Mouse (Mus musculus): Measurements from ENCODE around the gene Pitx1. TPM values are rescaled to one million over a fixed set of nuclear protein-coding genes. Genes with fewer than 3 reads are reported as not detected.

The Pitx1 gene
- 0.70 TPM in 1 of 2 replicates, not detected in the other for polyA plus RNA-seq (2015; fragmentation: Nextera tagmentation; extraction: Ambion mirVana)

DNA sequence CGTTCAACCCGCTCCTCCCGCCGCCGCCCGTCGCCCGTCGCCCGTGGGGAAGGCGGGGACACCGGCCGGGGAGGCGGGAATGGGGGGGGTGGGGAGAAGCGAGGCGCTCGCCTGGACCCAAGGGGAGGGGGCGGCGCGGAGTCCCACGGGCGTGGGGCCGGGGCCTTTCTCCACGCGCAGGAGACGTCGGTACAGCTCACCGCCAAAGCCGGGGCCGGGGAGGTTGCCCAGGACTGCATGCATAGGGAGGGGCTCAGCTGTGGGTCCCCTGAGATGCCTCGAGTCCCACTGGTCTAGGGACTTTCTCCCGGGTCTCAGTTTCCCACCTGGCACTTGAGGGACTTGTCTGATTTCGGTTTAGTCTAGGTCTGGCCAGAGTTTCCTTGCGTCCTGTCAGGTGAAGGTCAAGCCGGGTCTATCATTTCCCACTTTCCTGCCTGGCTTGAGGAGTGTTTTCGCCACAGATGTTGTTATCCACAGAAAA, at the start of gene Pitx1:
Gene Pitx1, minus strand, starts transcription at position 51 of the 484 bp plus-strand sequence.
- DNase-seq (ENCODE audit: low spot score), result no peak

DNA sequence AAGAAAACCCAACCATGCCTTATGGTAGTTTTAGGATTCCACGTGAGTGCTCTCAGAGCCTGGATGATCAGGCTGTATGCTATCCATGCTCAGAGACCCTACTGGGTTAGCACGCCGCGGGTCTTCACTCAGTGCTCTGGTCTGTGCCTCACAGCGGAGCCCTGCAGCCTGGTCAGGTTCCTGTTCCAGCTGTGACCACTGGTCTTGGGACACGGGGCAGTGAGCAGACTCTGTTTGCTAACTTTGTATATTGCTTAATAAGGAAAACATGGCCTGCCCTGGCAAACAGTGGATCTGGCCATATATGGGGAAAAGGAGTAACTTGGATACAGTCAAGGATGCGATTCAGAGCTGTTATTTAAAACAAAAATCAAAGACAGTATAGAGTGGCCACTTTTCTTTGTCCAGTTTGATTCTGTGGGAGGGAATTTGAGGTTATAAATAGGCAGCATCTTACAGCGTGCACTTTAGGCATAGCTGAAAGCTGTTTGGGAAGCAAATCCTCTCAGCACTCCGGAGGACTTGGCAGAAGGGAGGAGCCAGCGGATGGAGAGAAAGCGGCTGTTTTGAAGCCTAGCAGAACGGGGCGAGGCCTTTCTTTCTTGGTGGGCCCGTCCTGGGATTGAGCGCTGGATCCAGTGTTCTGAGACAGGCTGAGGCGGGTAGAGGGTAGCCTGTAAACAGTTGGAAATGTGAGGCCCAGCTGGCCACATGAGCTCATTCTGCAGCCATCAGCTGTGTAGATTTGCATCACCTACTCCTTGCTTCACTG, 45.6 kb upstream of the Pitx1 start:
- no peak for DNase-seq (ENCODE audit: low spot score)

DNA sequence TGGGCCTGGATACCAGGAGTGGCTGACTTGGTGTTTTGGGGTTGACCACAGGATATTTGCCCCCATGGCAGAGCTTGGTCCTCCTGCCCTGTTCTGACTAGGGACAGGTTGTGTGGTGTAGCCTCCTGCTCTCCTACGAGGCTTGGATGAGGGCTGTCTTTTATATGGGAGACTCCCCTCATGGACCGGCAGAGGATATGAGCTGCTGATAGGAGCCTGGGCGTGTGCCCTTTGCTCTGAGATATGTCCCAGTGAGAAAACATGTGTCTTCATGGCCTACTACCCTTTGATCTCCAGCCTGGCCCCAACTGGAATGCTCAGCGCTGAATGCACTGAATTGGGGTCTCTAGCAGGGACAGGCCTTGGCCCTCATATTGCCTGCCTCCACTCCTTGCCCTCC, 42.4 kb upstream of the Pitx1 start:
- no peak for DNase-seq (ENCODE audit: low spot score)

DNA sequence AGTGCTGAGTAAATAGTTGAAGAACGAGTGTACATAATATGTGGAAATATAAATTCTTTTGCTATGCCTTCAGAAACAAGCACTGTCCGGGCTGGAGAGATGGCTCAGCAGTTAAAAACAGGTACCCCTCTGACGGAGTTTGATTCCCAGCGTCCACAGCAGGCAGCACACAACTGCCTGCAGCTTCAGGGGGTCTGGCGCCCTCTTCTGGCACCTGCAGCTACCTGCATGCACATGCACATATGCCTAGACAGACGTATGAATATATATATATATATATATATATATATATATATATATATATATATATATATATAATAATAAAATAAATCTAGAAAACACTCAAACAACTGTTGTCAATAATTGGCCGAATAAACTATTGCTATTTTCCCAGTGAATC, 35.4 kb upstream of the Pitx1 start:
- no peak for DNase-seq (ENCODE audit: low spot score)

DNA sequence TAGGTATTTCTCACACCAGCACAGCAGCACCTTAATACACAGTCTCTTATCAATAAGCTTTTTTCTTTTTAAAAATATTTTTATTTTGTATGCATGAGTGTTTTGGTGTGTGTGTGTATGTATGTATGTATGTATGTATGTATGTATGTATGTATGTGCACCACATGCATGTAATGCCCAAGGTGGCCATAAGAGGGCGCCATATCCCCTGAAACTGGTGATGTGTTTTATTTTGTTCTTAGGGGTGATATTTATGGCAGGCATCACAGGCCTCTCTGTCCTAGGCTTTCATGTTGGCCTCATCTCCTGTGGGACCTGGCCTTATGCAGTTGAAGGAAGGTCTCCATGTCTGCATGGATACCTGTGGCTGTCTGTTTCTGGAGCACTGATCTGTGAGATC, 34.0 kb upstream of the Pitx1 start:
- no peak for DNase-seq (ENCODE audit: low spot score)

DNA sequence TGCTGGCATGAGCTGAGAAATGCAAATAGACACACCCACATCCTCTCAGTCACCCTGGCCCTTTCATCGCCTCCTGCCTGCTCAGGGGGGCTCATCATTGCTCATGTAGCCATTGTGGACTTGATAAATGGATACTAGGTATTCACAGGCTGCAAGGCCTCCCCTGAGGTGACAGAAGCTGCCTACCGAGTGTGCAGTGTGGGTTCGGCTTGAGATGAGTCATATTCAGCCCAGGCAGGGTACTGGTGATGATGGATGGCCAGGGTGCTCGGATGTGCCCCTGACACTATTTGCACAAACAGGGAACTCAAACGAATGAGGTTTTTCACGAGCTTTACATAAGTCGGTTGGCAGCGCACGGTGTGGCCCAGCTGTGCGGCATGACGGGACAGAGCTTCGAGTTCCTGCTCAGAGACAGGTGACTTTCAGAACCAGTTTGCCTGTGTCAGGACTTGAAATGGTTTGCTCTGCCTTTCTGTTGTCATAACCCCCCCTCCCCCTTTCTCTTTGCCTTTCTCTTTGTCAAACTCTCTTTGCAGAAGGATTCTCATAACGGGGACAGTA, 31.6 kb upstream of the Pitx1 start:
- no peak for DNase-seq (ENCODE audit: low spot score)

DNA sequence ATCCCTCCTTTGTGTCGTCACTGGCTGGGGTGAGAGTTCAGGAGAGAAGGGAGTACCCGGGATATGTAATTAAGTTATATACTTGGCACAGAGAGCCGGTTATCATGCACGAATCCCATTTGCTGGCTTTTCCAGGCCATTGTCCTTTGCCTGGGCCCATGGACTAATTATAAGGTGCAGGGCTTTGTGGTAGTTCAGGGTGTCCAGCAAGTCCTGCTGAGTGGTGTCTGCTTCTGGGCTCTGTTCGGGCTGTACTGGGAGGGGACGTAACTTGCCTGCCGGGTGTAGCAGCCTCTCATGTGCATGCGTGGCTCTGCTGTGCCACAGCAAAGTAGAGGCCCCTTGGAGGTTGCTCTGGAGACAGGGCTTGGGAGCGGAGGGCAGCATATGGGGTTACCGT, 24.5 kb upstream of the Pitx1 start:
- DNase-seq (ENCODE audit: low spot score), result no peak

DNA sequence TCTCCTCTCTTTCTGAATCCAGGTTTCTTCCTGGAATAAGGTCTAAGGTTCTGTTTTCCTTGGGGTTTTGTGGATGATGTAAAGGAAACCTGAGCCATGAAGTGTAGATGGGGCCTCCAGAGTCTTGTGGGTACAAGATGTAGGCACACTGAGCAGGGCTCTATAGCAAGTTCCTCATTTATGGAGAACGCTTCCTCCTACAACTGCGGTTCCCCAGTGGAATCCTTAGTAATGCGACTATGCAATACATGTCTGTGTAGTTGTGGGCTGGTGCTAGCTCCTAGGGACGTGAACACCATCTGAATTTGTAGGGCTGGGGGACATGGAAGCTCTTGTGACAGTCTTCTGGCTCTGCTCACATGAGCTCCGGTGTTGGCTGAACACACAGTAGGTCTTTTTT, 22.5 kb upstream of the Pitx1 start:
- no peak for DNase-seq (ENCODE audit: low spot score)

DNA sequence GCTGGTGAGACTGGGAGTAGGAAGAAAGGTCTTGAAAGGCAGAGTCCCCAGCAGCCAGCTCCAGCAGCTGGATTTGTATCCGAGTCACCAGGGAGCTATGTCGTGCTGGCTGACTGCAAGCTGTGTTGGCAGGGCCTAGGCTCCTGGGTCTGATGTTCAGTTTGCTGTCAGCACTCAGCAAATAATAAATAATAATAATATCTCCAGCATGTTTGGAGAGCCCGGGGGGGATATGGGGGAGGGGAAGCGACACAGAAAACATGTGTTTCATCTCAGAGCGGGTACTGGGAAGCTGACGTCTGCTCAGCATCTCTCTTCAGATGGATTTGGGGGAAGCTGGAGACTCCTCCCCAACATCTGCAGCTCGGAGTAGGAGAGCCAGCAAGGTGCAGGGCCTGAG, 19.8 kb upstream of the Pitx1 start:
- no peak for DNase-seq (ENCODE audit: low spot score)

DNA sequence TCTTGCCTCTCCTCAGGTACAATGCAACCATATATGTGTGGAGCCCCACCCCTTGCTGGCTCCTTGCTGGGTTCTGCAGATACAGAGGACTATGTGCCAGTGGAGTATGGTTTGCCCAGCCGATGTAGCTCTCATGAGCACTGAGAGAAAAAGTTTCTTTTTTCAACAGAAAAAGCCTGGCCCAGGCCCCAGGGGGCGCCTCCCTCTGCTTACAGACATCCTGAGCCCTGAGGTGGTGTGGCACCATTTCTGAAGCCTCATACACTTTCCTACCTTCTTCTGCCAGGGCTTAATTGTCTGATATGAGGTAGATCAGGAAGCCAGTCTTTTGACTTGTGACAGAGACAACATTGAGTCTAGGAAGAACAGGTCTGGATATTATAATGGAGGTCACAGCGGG, 16.2 kb upstream of the Pitx1 start:
- no peak for DNase-seq (ENCODE audit: low spot score)

DNA sequence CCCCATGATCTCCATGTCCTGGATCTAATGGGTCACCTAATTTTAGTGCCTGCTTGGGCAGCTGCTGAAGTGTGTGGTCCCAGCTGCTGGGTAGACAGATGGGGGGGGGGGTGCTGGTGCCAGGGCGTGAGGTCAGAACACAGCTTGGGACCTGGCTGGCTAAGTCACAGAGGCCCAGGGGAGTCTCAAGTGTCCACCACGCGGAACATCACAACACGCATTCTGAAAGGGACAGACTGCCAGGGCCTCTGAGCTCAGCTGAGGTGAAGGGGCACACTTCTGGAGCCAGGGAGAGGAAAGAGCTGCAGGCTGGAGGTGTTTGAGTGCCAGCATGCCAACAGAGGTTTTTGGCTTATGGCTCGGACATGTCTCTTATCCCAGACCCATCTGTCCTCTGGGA, 14.7 kb upstream of the Pitx1 start:
- DNase-seq (ENCODE audit: low spot score), result no peak

DNA sequence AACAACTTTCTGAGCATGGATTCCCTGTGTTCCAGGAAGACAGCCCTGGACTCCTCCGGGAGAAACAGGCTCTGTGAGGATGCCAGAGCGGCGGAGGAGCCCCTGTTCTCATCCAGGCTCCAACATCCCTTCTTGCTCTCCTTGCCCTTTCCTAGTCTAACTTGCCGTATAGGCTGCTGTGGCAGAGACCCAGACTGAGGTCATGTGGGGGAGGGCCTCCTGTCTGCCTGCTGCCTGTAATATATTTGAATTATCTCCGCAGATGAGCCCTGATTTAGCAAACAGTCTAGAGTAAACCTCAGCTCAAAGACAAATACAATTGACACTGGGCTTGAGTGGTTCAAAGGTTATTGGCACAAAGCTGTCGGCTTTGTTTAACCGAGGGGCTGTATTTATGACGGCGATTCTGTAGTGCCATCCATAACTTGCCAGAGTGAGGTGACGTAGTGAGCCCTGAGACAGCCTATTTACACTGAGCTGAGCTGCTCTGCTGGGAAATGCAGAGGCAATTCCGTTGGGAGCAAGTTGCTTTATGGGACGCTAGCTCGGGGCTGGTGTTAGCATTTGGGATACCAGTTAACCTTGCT, 12.7 kb upstream of the Pitx1 start:
- no peak for DNase-seq (ENCODE audit: low spot score)

DNA sequence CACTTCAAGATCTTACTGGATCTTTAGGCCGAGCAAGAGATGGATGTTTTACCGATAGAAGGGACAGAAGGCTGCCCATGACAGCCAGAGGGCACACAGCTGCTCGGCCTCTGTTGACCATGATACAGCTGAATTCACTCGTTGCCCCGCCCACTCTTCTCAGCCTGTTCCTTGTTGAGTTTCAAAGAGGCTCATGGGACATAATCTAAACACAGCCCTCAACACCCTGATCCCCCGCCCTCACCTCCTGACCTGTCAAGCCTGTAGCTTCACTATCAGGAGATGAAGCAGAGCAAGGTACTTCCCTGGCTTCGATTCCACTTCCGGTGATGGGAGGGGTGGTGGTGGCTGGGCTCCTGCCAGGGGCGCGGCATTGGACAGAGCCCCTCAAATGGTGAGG, 11.8 kb upstream of the Pitx1 start:
- DNase-seq (ENCODE audit: low spot score), result no peak

DNA sequence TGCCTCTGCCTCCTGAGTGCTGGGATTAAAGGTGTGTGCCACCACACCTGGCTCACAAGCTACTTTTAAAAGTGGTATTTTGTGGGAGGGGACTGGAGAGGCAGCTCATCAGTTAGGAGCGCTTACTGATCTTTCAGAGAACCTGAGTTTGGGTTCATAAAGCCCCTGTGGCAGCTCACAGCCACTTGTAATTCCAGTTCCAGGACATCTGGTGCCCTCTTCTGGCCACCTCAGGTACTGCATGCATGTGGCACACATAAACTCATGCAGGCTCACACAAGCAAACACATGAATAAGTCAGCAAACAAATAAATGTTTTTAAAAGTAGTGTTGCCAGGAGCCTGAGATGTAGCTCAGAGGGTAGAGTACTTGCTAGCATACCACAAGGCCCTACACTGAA, 7.7 kb upstream of the Pitx1 start:
- no peak for DNase-seq (ENCODE audit: low spot score)

DNA sequence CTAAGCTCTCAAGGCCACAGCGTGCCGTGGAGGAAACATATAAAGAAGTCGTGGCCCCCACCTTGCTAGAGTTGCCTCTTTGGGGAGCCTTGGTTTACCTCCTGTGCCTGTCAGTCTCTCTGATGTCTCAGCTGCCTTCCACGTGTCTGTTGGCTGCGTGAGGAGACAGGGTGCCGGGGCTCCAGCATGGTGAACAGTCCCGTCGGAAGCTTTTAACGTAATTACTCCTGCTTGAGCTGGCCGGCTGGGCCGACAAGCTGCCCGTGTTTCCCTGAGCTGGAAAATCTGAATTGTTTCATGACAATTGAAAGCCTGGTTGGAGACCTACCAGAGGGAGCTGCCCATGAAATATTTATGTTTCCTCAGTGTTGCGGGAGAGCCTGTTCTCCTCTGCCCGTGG, 4.2 kb upstream of the Pitx1 start:
- DNase-seq (ENCODE audit: low spot score), result no peak

DNA sequence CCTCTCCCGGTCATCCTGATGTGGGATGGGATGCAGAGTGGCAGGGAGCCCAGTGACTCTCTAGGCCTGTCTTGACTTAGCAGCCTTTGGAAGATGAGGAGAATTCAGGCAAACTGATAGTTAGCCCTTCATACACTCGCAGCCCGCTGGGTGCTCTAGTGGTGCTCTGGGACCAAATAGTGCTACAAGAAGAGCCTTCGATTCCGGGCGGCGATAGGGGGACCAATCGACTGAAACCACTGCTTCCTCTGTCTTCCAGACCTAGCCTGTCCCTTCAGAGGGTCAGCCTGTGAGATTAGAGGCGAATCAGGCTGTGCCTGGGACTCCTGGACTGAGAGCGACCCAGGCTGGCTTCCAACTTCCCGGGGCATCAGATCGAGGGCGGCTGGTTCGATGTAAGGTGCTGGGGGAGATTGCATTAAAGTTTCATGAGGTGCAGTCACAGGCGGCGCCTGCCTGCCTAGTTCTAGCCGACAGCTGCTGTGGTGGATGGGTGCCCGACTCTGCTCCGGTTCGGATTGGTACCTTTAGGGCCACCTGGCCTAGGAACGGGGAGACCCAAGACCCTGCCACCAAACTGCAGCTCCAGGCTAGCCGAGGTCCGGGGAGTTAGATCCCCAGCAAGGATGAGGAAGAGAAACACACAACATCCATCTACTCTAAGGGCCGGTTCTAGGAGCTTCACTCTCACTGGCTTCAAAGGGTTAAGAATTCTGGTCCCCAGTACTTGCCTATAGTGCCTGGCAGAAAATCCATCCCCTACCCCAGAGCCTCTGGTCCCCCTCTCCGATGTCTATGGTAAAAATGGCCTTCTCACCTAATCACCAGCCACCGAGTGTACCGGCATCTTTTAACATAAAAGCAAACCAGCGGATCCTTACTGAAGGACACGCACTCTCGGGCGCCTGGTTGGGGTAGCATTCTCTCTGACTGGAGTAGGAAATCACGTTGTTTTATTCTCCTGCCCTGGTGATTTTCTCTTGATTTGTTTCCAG, 1.1 kb upstream of the Pitx1 start:
- DNase-seq (ENCODE audit: low spot score), result no peak

DNA sequence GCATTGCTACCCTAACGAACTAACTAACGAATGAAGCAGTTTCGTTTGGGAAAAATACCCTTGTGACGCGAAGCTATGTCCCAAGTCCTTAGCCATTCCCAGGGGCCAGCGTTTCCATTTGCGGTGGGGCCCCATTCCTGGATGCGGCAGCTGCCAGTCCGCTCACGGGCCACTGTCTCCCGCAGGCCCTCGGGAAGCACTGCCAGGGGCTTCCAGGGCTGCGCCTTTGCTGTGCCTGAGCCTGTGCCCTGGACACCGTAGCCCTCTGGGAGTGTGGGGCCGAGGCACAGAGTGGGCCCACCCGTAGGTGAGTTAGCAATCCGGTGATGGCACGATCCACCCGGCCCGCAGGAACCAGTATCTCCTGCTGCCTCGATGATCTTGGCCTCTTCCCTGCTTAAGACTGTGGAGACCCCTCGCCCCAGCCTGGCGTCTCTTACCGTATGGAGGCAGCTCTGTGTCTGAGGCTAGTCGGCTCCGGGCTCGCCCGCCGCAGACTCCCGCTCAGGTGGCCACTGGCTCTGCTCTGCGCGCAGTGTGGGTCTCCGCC, 369 bp downstream of the Pitx1 start:
- DNase-seq (ENCODE audit: low spot score), result no peak

DNA sequence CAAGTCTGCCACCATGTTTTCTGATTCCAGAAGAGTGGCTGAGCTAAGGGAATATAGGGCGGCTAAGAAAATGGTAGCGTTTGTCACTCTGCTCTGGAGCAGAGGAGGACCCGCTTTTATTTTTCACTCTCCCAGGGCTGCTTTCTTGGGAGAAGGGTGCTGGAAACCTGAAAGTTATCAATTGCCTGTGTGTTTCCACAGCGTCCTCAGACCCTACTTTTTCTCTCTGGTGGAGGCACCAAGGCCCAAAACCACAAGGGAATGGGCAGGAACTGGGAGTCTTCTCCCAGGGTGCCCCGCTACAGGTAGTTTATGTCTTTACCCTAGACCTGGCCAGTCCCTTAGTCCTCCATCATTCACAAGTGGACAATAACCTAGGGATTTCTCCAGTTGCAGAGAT, 1.3 kb downstream of the Pitx1 start:
- DNase-seq (ENCODE audit: low spot score), result no peak

DNA sequence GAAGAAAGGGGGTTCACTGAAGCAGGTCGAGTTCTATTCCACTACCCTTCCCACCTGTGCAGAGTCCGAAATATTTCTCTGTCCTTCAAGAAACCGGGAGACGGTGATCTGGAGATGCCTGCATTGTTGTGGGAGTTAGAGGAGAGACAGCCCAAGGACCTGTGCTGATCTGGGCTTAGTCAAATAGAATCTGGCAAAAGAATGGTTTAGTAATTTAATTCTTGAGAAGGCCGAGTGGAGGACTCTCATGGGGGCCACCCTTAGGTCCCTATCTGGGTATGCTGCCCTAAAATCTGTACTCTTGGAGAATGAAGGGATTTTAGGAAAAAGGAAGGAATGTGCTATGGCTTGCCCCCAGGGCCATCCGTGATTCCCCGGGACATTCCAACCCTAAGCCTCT, 2.1 kb downstream of the Pitx1 start:
- DNase-seq (ENCODE audit: low spot score), result no peak

DNA sequence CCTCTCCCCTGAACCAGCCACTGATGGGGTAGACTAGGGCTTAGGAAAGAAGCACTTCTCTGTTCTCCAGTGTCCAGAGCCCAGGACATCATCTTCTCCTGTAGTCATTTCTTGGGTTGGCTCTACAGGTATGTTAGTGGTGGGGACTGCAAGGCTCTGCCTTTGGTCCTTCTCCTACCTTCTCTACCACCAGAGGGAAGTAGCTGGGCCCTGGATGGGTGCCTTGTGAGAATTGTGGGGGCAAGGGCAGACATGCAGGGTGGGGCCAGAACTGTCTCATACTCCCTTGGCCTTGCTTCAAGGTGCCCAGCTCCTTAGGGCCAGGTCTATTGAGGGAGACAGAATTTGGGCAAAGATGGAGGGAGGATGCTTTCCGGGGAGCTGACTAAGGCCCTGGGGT, 3.4 kb downstream of the Pitx1 start:
- no peak for DNase-seq (ENCODE audit: low spot score)

DNA sequence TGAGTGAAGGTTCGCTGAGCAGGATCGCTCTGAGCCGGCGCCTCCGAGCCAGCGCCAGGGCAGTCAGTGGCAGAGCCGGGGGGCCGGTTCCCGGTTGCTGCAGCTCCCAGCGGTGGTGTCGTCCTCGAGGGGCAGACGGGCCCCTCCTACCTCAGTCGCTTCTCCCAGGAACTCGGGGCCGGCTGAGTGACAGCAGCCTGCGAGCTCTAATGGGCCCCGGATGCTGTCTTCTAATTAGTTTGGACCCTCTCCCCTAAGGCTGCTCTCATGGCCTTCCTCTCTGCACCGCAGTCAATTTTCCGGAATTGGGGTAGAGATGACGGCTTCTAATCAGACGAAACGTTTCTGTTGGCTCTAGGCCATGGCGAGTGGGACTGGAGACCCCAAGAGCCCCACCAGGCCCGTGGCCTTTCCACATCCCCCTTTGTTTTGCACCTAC, 4.3 kb downstream of the Pitx1 start:
- DNase-seq (ENCODE audit: low spot score), result no peak

All from thymus, postnatal 0 days (tissue).